Mouse (Mus musculus) central nervous system, embryonic 11.5 days (tissue): Measurements from ENCODE around the gene Olfr836. TPM values are rescaled to one million over a fixed set of nuclear protein-coding genes. Genes with fewer than 3 reads are reported as not detected.

ENCODE experiments used
- polyA plus RNA-seq: library from polyadenylated mRNA; depleted of rRNA; stranded (reverse); fragments of >200 nt; gene quantifications from 2 replicates; pipeline ENCODE4 v1.2.3, GENCODE M21; 2012; rRNA removed

The Olfr836 gene
- polyA plus RNA-seq = not detected in 2 replicates

DNA sequence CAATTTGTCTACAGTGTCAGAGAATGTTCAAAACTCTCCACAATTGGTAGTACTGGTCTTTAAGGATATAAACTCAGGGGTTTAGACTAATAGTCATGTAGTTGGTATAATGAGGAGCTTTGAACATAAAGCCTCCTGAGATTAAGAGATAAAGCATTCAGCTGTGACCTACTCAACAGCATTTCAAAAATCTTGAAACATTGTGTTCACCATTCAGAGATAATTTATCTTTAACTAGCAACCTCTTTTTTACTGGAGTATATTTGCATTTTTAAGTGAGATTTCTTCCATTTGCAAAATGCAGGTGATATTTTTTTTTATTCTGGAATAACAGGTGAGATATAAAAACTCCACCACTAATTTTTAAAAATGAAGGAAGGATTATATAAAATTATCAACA lies at the start of gene Olfr836:
Olfr836 (plus strand) TSS at position 301 of the 400 bp plus-strand sequence.

DNA sequence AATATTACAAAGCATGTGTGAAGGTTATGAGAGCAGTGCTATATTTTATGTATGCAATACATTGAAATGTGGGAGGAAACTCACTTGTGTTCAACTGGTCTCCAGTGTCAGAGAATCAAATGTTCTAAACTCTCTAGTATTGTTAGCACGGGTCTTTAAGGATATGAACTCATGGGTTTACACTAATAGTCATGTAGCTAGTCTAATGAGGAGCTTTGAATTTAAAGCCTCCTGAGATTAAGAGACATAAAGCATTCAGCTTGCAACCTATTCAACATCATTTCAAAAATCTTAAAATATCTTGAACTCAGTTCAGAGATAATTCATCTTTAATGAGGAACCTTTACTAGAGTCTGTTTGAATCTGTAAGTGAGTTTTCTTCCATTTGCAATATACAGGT lies 15.8 kb downstream of the Olfr836 start, which contains the start of gene Olfr837:
Olfr837 (plus strand) TSS at position 301 of the 400 bp plus-strand sequence.

Other genes starting within 250 kb of the Olfr836 start
- gene Olfr830, start 245.7 kb upstream of the Olfr836 start, polyA plus RNA-seq = not detected in 2 replicates
- gene Olfr832, start 183.3 kb upstream of the Olfr836 start, polyA plus RNA-seq = not detected in 2 replicates
- gene Olfr834, start 132.4 kb upstream of the Olfr836 start, polyA plus RNA-seq = not detected in 2 replicates
- not detected in 2 replicates for gene Olfr835, start 87.6 kb upstream of the Olfr836 start, polyA plus RNA-seq
- not detected in 2 replicates for gene Olfr837, start 15.9 kb downstream of the Olfr836 start, polyA plus RNA-seq
- not detected in 2 replicates for gene Olfr839-ps1, start 56.9 kb downstream of the Olfr836 start, polyA plus RNA-seq
- not detected in 2 replicates for gene Olfr843, start 131.6 kb downstream of the Olfr836 start, polyA plus RNA-seq
- not detected in 2 replicates for gene Olfr844, start 196.0 kb downstream of the Olfr836 start, polyA plus RNA-seq
- not detected in 2 replicates for gene Olfr845, start 216.1 kb downstream of the Olfr836 start, polyA plus RNA-seq
- gene Olfr846, start 243.6 kb downstream of the Olfr836 start, polyA plus RNA-seq = not detected in 2 replicates